Comparison of ENCODE assay signal across 15 mouse cellular contexts in genomic region chr9:27509157-27509556, GRCm38 (mm10).
"Had no signal": no experiment of that assay in that cellular context is flagged by ENCODE, and none has a peak within 500 bp of the region (broad histone marks: within the 10 kb centered on the region; RNA-seq: fewer than 3 reads in every experiment).

No protein-coding gene starts in this region.

- H3K27me3 ChIP-seq: liver, embryonic 15.5 days; midbrain, embryonic 13.5 days; stomach, embryonic 15.5 days had no signal

- ATAC-seq: inflammation-experienced regulatory T-cells, adult 6 months; intestine, postnatal 0 days; lung, postnatal 0 days; midbrain, embryonic 13.5 days had no signal

- DNase-seq: kidney, adult 9 months; kidney, postnatal 10 days; kidney, postnatal 4 days; lung, adult 2 months; lung, postnatal 36 days; thymus, adult 2 months; thymus, postnatal 25 days had no signal

- H3K9ac ChIP-seq: liver, embryonic 15.5 days; midbrain, embryonic 13.5 days; stomach, embryonic 15.5 days had no signal

- H3K4me2 ChIP-seq: liver, embryonic 11.5 days; liver, embryonic 15.5 days; midbrain, embryonic 13.5 days; stomach, embryonic 15.5 days had no signal

- H3K4me3 ChIP-seq: limb, embryonic 10.5 days; liver, embryonic 15.5 days; midbrain, embryonic 13.5 days; stomach, embryonic 15.5 days had no signal

- H3K27ac ChIP-seq: limb, embryonic 10.5 days; liver, embryonic 15.5 days; midbrain, embryonic 13.5 days; stomach, embryonic 15.5 days had no signal

- H3K9me3 ChIP-seq: limb, embryonic 10.5 days; liver, embryonic 15.5 days; midbrain, embryonic 13.5 days; stomach, embryonic 15.5 days had no signal

- H3K36me3 ChIP-seq: limb, embryonic 10.5 days; liver, embryonic 15.5 days; midbrain, embryonic 13.5 days; stomach, embryonic 15.5 days had no signal

- H3K4me1 ChIP-seq: limb, embryonic 10.5 days; liver, embryonic 15.5 days; midbrain, embryonic 13.5 days; stomach, embryonic 15.5 days had no signal
